Mouse (Mus musculus): Measurements from ENCODE around the gene Cenpe. TPM values are rescaled to one million over a fixed set of nuclear protein-coding genes. Genes with fewer than 3 reads are reported as not detected.

Cenpe gene
- polyA plus RNA-seq, 1 experiment from 2014 or later, result 45.9 TPM

DNA sequence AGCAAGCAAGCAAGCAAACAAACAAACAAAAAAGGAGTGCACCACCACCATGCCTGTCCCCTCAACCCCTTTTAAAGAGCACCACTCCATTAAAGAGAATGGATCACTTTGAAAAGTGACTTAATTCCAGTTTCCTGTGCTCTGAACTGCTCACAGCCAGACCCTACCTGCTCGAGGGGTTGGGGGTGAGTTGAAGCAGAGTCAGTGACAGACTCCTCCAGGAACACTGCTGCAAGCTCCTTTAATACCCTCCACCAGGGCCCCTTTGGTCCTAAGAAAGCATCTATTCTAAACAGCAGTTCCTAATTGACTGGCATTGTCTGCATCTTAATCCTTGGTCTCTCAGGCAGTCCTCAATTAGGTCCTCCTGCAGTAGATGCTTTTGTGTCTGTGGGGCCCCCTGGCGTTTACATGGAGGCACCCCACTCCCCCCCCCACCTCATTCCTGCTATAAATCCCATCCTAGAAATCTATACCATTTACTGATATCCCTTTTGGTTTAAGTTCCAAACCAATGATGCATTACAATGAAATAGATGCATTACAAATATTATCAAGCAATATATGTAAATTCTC lies 100.7 kb downstream of the Cenpe start:
- 3% methylated on average over 2 of the region's 2 CpGs for WGBS
- Histone ChIP-seq H3K9ac (ENCODE audit: low read length) (no peak overlapping the region), H3K9me3 (ENCODE audit: control insufficient read depth, low read length) (peaks cover 3% of the 10 kb centered on the region; the same call in 1 of the 2 replicates), H3K4me1 (ENCODE audit: control insufficient read depth, insufficient read depth, low read length) (no peaks in the 10 kb centered on the region), H3K27me3 (ENCODE audit: control insufficient read depth, insufficient read depth, low read length) (no peaks in the 10 kb centered on the region), H3K27ac (ENCODE audit: low read depth, low read length) (no peak overlapping the region), H3K36me3 (ENCODE audit: control insufficient read depth, insufficient read depth, low read length) (no peaks in the 10 kb centered on the region), H3K4me2 (no peak overlapping the region), H3K4me3 (ENCODE audit: low read depth, low read length) (no peak overlapping the region)
- ATAC-seq (ENCODE audit: low FRiP score), result no peak
- no peak for DNase-seq (ENCODE audit: low spot score, missing footprints)

DNA sequence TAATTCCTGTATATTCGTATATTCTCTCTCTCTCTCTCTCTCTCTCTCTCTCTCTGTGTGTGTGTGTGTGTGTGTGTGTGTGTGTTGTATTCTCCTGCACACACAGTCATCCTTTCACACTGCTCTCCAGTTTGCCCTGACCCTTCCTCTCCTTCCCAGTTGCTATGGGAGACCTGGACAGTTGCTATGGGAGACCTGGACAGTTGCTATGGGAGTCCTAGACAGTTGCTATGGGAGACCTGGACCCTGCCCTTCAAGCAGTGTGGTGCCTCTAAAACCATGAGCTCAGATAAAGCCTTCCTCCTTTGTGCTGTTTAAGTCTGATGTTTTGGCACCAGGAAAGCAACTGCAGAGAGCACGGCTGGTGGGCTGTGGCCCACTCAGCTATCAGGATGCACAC lies 101.4 kb downstream of the Cenpe start:
- 24% methylated on average over 2 of the region's 2 CpGs for WGBS
- no peak for DNase-seq (ENCODE audit: low spot score, missing footprints)
- no peak overlapping the region for H3K27ac ChIP-seq (ENCODE audit: low read depth, low read length)

DNA sequence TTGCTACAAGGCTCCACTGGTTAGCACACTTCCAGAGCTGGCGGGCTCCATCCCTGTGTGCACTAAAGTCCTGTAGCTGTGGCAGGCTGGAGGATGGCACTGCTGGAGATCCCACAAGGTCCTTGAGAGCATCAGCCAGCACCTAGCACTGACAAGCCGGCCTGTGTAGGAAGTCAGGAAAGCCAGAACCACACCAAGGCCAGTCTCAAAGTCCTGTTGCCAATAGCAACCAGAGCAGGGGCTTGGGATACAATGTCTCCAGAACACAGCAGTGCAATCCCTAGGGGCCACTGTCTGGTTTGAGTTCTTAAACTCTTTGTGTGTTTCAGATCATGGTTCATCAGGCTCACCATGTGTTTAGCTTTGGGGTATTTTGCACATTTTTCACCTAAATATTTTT lies 102.5 kb downstream of the Cenpe start:
- no peaks in the 10 kb centered on the region for H3K4me1 ChIP-seq (ENCODE audit: control insufficient read depth, insufficient read depth, low read length)
- 64% methylated on average over 2 of the region's 2 CpGs for WGBS
- no peaks in the 10 kb centered on the region for H3K27me3 ChIP-seq (ENCODE audit: control insufficient read depth, insufficient read depth, low read length)
- no peak overlapping the region for H3K4me3 ChIP-seq (ENCODE audit: low read depth, low read length)
- ATAC-seq (ENCODE audit: low FRiP score) (0 out of 2 replicates have a peak, but pooled peaks have one; percentile 28), DNase-seq (ENCODE audit: low spot score, missing footprints) (no peak)
- H3K4me2 ChIP-seq, result no peak overlapping the region
- no peaks in the 10 kb centered on the region for H3K36me3 ChIP-seq (ENCODE audit: control insufficient read depth, insufficient read depth, low read length)
- H3K9ac ChIP-seq (ENCODE audit: low read length), result no peak overlapping the region
- peaks cover 3% of the 10 kb centered on the region; the same call in 1 of the 2 replicates for H3K9me3 ChIP-seq (ENCODE audit: control insufficient read depth, low read length)
- H3K27ac ChIP-seq (ENCODE audit: low read depth, low read length), result no peak overlapping the region

More for the DNA sequence above, 101.4 kb downstream of the Cenpe start:
- Histone ChIP-seq H3K9ac (ENCODE audit: low read length) (no peak overlapping the region), H3K36me3 (ENCODE audit: control insufficient read depth, insufficient read depth, low read length) (no peaks in the 10 kb centered on the region), H3K4me3 (ENCODE audit: low read depth, low read length) (no peak overlapping the region), H3K4me2 (no peak overlapping the region), H3K4me1 (ENCODE audit: control insufficient read depth, insufficient read depth, low read length) (no peaks in the 10 kb centered on the region), H3K27me3 (ENCODE audit: control insufficient read depth, insufficient read depth, low read length) (no peaks in the 10 kb centered on the region), H3K9me3 (ENCODE audit: control insufficient read depth, low read length) (peaks cover 3% of the 10 kb centered on the region; the same call in 1 of the 2 replicates)
- peak; percentile 86 for ATAC-seq (ENCODE audit: low FRiP score)

DNA sequence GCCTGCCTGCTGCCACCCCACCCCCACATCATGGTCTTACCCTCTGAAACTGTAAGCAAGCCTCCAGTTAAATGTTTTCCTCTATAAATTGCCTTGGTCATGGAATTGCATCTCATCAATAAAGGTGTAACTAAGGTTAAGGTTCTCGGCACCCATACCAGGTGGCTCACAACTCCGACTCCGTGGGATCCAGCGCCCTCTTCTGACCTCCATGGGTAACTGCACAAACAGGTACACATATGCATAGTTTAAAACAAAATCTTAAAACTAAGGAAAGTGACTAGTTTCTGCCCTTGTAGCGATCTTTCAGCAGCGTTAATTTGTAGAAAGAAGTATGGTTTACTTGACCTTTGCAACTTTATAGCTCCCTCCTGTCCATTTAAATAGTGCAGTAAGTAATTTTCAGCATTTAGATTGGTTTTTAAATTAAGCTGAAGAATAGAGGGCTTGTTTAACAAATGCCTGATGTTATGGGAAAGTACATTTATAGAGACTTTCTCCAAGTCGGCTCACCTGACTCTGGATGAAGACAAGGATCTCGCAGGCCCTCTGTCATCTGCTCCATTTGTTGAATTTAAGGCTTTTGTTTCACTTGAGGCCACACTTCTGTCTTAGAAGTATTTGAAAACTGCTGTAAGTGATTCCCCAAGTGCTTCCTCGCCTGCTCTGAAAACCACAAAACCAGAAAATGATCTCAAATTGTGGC lies 103.5 kb downstream of the Cenpe start:
- Histone ChIP-seq H3K4me2 (no peak overlapping the region), H3K36me3 (ENCODE audit: control insufficient read depth, insufficient read depth, low read length) (no peaks in the 10 kb centered on the region), H3K27ac (ENCODE audit: low read depth, low read length) (no peak overlapping the region), H3K9ac (ENCODE audit: low read length) (no peak overlapping the region), H3K4me1 (ENCODE audit: control insufficient read depth, insufficient read depth, low read length) (no peaks in the 10 kb centered on the region), H3K27me3 (ENCODE audit: control insufficient read depth, insufficient read depth, low read length) (no peaks in the 10 kb centered on the region), H3K4me3 (ENCODE audit: low read depth, low read length) (no peak overlapping the region), H3K9me3 (ENCODE audit: control insufficient read depth, low read length) (peaks cover 3% of the 10 kb centered on the region; the same call in 1 of the 2 replicates)
- 90% methylated on average over 9 of the region's 9 CpGs for WGBS
- no peak for ATAC-seq (ENCODE audit: low FRiP score)
- DNase-seq (ENCODE audit: low spot score, missing footprints), result no peak

DNA sequence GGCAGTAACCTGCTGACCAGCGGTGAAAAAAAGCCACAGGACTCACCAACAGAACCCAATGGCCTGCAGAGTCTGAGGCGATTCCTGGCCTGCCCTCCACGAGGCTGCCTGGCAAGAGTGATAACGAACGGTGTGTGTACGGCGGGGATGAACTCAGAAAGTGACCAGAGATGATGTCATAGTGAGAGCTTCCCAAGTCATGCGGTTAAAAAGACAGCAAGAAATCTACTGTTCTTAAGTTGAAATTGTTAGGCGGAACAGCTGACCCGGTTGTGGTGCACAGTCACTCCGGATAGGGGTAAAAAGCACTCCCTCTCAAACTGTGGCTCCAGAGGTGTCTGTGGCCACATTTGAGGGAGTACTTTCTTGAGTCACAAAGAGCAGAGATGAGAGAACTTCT lies 106.0 kb downstream of the Cenpe start:
- Histone ChIP-seq H3K9me3 (ENCODE audit: control insufficient read depth, low read length) (peaks cover 3% of the 10 kb centered on the region; the same call in 1 of the 2 replicates), H3K27me3 (ENCODE audit: control insufficient read depth, insufficient read depth, low read length) (no peaks in the 10 kb centered on the region), H3K27ac (ENCODE audit: low read depth, low read length) (no peak overlapping the region), H3K4me3 (ENCODE audit: low read depth, low read length) (no peak overlapping the region), H3K36me3 (ENCODE audit: control insufficient read depth, insufficient read depth, low read length) (no peaks in the 10 kb centered on the region), H3K9ac (ENCODE audit: low read length) (no peak overlapping the region), H3K4me1 (ENCODE audit: control insufficient read depth, insufficient read depth, low read length) (no peaks in the 10 kb centered on the region), H3K4me2 (no peak overlapping the region)
- ATAC-seq (ENCODE audit: low FRiP score) (no peak), DNase-seq (ENCODE audit: low spot score, missing footprints) (no peak)
- WGBS, result 89% methylated on average over 11 of the region's 11 CpGs

Other genes with a start within 250 kb of the Cenpe start
- 5.7 and 6.4 TPM in 2 replicates for gene Bdh2, start 68.7 kb downstream of the Cenpe start, polyA plus RNA-seq (2014; fragmentation: Nextera tagmentation; extraction: Ambion mirVana)
- 1.3 and 1.9 TPM in 2 replicates for gene Slc9b2, start 95.2 kb downstream of the Cenpe start, polyA plus RNA-seq (2014; fragmentation: Nextera tagmentation; extraction: Ambion mirVana)
- gene Slc9b1, start 135.5 kb downstream of the Cenpe start, polyA plus RNA-seq (2014; fragmentation: Nextera tagmentation; extraction: Ambion mirVana), result 0.30 TPM in 1 of 2 replicates, not detected in the other
- gene Cisd2, start 211.4 kb downstream of the Cenpe start, polyA plus RNA-seq (2014; fragmentation: Nextera tagmentation; extraction: Ambion mirVana), result 85.5 and 90.0 TPM in 2 replicates
- 693 and 733 TPM in 2 replicates for gene Ube2d3, start 225.6 kb downstream of the Cenpe start, polyA plus RNA-seq (2014; fragmentation: Nextera tagmentation; extraction: Ambion mirVana)